Mouse (Mus musculus) adrenal gland, adult 8-10 months (tissue): ENCODE data around the gene Nup93. TPM values are rescaled to one million over a fixed set of nuclear protein-coding genes. Genes with fewer than 3 reads are reported as not detected.

Experiments used
- DNase-seq: peaks from one replicate; pipeline ENCODE4 v3.0.0; 2022
- total RNA-seq, 4 experiments: library from RNA; stranded (reverse); gene quantifications; 2 replicates each; pipeline ENCODE4 v1.2.4; 2022

Gene Nup93
- total RNA-seq, 4 experiments from 2014 or later, result 14.4 to 19.4 (median 17.0) TPM

DNA sequence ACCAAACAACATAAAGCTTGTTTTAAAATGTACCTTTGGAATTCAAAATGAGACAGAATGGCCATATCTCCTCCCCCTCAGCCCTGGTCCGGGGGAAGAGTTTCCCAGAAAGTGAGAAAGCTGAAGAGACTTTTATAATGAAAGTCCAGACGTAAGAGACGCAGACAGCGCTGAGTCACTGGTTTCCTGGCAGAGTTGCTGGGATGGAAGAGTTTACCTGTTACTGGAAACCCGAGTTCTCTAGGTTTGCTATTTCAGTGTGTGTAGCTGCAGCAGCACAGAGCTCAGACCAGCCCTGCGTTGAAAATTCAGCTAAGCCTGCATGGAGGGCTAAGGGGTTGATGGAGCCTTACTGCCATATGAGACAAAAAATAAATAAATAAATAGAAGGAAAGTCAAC is 108.7 kb downstream of the Nup93 start:
- DNase-seq, result no peak

GRCm38 (mm10) chr8:94324071-94324470 is 109.7 kb downstream of the Nup93 start:
- no peak for DNase-seq

GRCm38 (mm10) chr8:94326016-94326415 is 111.7 kb downstream of the Nup93 start:
- no peak for DNase-seq

DNA sequence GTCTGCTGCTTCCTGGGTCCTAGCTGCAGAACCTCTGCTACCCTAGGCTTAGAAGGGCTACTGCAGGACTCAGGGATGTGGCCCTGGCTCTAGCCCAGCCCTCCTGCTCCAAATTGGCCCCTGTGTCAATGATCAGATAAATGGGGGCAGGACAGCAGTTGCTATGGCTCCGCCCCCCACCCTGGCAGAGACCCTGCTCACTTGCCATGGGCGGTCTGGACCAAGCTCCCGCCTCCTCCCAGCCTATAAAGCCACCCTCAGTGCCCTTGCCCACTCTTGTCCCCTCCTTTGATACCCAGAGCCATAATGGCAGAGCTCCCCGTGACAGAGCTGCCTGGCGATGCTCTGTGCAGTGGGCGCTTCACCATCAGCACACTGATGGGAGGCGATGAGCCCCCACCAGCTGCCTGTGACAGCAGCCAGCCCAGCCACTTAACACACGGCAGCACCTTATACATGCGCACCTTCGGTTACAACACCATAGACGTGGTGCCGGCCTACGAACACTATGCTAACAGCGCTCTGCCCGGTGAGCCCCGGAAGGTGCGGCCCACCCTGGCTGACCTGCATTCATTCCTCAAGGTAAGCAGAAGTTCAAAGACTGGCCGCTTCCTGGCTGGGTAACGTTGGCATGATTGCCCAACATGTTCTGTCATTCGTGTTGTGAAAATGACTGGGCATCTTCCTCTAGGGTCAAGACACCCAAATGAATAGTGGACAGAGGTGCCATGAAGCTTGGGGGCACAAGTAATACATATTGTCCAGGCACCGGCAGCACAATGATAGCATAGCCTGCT is 114.8 kb downstream of the Nup93 start, which contains the start of gene Slc12a3:
Slc12a3 (plus strand) TSS at position 270 of the 797 bp plus-strand sequence.
- no peak for DNase-seq

DNA sequence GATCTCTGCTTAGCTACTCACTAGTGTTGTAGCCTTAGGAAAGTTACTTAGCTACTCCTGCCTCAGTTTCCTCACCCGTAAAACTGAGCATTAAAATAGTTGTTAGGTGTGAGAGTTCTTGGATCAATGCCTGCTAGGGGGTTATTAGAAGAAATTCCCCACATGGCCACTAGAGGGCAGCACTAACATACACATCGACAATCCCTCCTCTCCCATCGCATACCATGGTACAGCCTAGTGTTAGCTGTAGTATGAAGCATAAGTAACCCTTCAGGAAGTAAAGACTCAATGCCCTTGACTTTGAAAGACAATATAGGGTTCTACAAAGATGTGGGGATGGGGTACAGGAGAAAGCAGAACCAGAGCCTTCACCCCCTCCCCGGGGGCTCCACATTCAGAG is 116.4 kb downstream of the Nup93 start:
- DNase-seq, result no peak

DNA sequence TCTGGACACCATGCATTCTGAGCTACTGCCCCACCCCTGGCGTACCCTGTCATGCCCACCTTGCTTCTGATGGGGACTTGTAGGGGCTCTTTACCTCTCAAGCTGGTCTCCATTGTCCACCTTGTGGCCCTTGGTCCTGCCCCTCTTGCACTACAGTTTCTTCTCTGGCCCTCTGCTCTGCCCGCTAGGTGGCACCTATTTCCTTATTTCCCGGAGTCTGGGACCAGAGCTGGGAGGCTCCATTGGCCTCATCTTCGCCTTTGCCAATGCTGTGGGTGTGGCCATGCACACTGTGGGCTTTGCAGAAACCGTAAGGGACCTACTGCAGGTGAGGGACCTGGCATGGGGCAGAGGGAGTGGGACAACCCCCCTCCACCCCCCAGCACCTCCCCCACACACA is 119.0 kb downstream of the Nup93 start:
- DNase-seq, result no peak

GRCm38 (mm10) chr8:94337559-94337958 is 123.2 kb downstream of the Nup93 start:
- DNase-seq, result no peak

- no peak for DNase-seq
Observed at GRCm38 (mm10) chr8:94340796-94341195, 126.4 kb downstream of the Nup93 start.

DNA sequence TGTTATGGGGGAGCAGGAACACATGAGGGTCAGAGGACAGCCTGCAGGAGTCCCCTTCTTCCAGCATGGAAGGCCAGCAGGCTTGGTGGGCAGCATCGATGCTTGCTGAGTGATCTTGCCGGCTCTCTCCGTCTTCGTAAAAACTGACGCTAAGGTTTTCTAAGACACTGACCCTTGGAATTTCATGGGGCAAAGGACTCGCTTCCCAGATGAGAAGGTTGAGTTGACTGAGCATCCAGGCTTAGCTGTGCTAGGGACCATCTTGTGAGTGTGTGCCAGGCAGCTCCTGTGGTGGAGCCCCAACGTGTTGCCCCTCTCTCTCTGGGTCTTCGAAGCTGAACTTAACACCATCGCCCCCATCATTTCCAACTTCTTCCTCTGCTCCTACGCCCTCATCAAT is 128.3 kb downstream of the Nup93 start:
- DNase-seq, result no peak

DNA sequence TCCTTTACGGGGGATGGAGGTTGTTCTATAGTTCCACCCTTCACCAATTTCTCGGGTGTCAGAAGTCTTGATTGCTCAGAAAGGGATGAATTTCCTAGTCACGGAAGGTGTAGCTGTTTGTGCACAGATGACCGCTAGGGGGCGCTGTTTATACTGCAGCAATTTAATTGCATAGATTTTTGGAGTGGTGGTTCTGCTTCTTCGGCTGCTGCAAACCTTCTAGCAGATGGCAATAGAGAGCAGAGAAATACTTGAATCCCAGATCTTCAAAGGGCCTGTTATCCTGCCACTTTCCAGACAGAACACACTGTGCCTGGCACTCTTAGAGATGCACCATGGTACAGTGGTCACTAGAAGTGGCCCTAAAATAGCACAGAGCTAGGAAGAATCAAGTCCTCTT is 128.9 kb downstream of the Nup93 start:
- DNase-seq, result peak; percentile 66

GRCm38 (mm10) chr8:94343778-94344320 is 129.5 kb downstream of the Nup93 start:
- no peak for DNase-seq

DNA sequence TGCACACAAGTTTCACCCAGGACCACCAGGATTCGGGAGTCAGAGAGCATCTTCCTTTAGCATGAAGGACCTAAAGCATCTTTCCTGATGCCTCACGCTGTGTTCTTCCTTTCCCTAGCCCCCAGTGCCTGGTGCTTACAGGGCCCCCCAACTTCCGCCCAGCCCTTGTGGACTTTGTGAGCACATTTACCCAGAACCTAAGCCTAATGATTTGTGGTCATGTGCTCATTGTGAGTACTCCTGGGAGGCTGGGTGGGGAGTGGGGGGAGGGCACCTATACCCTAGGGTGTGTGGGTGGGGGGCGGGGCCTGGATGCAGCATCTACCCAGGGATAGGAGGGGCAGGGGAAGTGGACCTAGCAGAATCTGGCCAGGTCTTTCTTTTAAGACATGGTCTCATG is 131.3 kb downstream of the Nup93 start:
- no peak for DNase-seq

DNA sequence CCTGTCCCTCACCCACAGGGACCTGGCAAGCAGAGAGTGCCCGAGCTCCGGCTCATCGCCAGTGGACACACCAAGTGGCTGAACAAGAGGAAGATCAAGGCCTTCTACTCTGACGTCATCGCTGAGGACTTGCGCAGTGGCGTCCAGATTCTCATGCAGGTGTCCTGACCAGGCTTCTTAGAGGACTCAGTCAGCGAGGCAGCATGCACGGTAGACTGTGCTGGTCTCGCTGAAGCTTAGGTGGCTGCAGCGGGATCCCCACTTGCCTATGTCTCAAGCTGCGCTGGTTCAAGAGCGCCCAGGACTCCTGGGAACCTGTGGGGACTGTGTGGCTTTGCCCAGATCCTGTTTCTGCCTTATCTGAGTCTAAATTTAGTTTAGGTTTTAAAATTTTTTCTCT is 131.9 kb downstream of the Nup93 start:
- DNase-seq, result no peak

DNA sequence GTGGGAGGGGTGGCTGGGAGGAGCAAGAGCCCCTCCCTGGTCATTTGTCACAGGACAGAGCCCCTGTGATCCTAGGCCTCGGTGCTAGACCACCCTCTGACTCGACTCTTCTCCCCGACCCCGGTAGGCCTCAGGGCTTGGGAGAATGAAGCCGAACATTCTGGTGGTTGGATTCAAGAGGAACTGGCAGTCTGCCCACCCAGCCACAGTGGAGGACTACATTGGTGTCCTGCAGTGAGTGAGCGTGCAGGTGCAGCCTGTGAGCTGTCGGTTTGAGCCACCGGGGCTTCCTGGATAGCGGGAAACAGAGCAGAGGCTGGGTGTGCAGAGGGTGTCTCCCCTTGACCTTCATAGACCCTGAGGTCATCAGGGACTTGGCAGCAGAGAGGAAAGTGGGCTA is 134.1 kb downstream of the Nup93 start:
- no peak for DNase-seq

- DNase-seq, result no peak
Observed at GRCm38 (mm10) chr8:94354069-94354531, 139.7 kb downstream of the Nup93 start.

GRCm38 (mm10) chr8:94354571-94354970 is 140.2 kb downstream of the Nup93 start:
- DNase-seq, result no peak

DNA sequence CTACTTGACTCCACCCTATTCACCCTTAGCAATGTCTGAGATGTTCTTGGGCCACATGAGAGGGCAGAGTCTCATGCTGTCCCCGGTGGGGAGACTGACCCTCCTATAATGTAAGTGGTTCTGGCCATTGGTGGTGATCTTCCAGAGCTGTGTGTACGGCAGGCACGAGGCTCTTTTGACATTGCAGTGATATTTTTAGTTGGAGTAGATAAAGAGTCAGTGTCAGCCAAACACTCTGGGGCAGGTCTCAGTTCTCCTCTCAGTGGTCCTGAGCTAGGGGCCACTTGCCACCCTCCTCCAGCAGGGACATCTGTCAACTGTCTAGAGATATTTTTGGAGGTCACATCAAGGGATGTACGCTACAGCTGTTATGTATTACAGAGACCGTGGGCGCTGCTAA is 142.9 kb downstream of the Nup93 start:
- no peak for DNase-seq

- DNase-seq, result peak; percentile 78
Observed at GRCm38 (mm10) chr8:94358541-94358940, 144.2 kb downstream of the Nup93 start.

DNA sequence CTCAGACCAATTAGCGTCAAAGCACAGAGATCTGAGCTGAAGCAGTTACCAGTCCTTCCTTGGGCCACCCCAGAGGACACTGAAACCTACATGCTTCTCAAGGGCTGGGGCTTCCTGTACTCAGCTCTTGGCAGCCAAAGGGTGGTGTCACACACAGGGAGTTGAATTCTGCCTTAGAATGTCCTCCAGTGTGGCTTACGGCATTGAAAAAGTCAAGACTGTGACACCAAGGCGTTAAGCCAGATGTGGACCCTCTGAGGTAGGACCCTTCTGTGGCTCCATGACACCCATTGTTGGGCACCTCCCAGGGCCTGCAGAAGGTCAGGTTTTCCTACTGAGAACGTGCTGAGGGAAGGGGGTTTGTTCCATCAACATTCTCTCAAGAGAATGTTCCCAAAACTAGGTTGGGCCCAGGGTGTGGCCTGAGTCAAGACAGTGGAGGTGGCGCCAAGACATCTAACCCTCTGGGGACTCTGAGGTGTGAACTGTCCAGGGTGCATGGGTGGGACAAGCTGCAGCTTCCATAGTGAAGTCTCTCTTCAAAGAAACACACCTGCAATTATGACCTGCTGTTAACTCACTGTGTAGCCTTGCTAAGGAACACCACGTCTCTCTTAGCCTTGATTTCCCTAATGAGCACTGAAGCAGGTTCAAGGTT is 147.5 kb downstream of the Nup93 start:
- DNase-seq, result no peak

GRCm38 (mm10) chr8:94362607-94363239 is 148.4 kb downstream of the Nup93 start:
- no peak for DNase-seq

GRCm38 (mm10) chr8:94363288-94363688 is 148.9 kb downstream of the Nup93 start:
- peak; percentile 61 for DNase-seq

DNA sequence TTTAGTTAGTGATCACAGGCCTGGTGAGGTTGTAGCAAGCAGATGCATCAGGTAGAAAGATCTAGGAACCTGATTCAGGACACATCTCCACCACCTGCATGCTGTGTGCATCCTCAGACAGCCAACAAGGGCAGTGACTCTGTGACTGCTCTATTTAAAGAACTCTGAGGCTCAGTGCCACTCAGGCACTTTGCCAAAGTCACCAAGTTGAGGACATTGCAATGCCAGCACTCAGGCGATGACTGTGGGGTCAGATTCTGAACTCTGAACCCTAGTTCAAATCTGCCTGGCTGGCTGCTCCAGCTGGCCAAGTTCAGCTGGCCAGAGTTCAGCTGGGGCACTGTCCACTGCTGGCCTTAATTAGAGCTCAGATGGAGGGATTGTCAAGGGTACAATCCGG is 149.5 kb downstream of the Nup93 start:
- DNase-seq, result peak; percentile 62

DNA sequence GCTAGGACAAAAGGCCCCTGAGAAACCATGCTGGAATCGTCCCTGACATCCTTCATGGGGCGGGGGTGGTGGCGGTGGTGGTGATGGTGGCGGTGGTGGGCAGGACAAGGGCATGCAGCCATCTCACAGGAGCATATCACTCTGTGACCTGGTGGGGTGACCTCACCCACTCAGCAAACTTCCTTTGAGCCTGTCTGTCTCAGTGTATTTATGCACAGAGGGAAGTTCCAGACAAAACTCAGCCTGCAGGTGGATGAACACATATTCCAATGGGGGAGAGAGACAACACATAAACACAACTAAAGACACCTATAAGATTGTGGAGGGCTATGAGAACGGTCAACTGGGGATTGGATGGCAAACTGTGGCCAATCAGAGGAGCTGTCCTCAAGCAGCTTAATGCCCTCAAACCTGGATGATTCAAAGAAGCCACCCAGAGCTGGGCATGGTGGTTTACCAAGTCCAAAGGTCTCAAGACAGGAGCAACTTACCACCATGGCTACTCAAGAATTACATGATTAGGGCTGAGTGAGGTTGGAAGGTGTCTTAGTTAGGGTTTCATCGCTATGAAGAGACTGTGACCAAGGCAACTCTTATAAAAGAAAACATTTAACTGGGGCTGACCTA is 150.4 kb downstream of the Nup93 start:
- DNase-seq, result no peak
